Mouse (Mus musculus) hindbrain, postnatal 0 days (tissue): ENCODE data around the gene Ptprd. TPM values are rescaled to one million over a fixed set of nuclear protein-coding genes. Genes with fewer than 3 reads are reported as not detected.

ENCODE experiments used
- ATAC-seq: fragments of 200-750 bp; cut with Nextera tagmentation; 2 replicates; pipeline ENCODE4 v1.8.0; 2017; ENCODE audit warnings: mild to moderate bottlenecking, moderate TSS enrichment, moderate library complexity
- DNase-seq: peaks from one replicate; pipeline ENCODE4 v3.0.0-alpha.2; 2015; ENCODE audit warnings: low spot score
- H3K27ac ChIP-seq: fragments of 300-500 bp; sonication (generic); 2 replicates; pipeline ENCODE4 v1.5.1; 2014; ENCODE audit warnings: mild to moderate bottlenecking
- H3K27me3 ChIP-seq: fragments of 300-500 bp; sonication (generic); 2 replicates; pipeline ENCODE4 v1.6.1; 2014; ENCODE audit warnings: low read length, mixed read lengths; ENCODE audit not compliant: insufficient read depth
- H3K36me3 ChIP-seq: fragments of 300-500 bp; sonication (generic); 2 replicates; pipeline ENCODE4 v1.6.1; 2014; ENCODE audit warnings: low read length, mixed read lengths; ENCODE audit not compliant: insufficient read depth
- H3K4me1 ChIP-seq: fragments of 300-500 bp; sonication (generic); 2 replicates; pipeline ENCODE4 v1.6.1; 2014; ENCODE audit warnings: antibody characterized with exemption, low read length, mixed read lengths; ENCODE audit not compliant: insufficient read depth
- H3K4me2 ChIP-seq: fragments of 300-500 bp; sonication (generic); 2 replicates; pipeline ENCODE4 v1.6.1; 2014; ENCODE audit warnings: low read depth, mild to moderate bottlenecking, low read length, moderate library complexity, mixed read lengths
- H3K4me3 ChIP-seq: fragments of 300-500 bp; sonication (generic); 2 replicates; pipeline ENCODE4 v1.5.1; 2014; ENCODE audit warnings: low read length
- H3K9ac ChIP-seq: fragments of 300-500 bp; sonication (generic); replicated peaks from 2 replicates; pipeline ENCODE4 v1.6.1; 2014; ENCODE audit warnings: mild to moderate bottlenecking, low read length, moderate library complexity, mixed read lengths
- H3K9me3 ChIP-seq: fragments of 300-500 bp; sonication (generic); 2 replicates; pipeline ENCODE4 v1.6.1; 2016; ENCODE audit warnings: low read length, mixed read lengths
- CTCF ChIP-seq: IDR thresholded peaks from 2 replicates; pipeline ENCODE4 v1.5.1; 2016; ENCODE audit warnings: antibody characterized with exemption, control low read depth, low read depth
- WGBS: fragments of 180-500 bp; shearing (Covaris S2); extraction: QIAGEN DNeasy Blood & Tissue Kit; methylation state at CpG from one replicate; pipeline ENCODE4 v1.1.7; 2014; 5-methylcytosine and 5-hydroxymethylcytosine counted together
- polyA plus RNA-seq: library from polyadenylated mRNA; unstranded; fragments of >200 nt; fragmentation: Nextera tagmentation; extraction: Ambion mirVana; gene quantifications from 2 replicates; pipeline ENCODE4 v1.2.1, GENCODE M21; 2015
- total RNA-seq: library from RNA; depleted of rRNA; stranded (reverse); fragments of >200 nt; gene quantifications from 2 replicates; pipeline ENCODE4 v1.2.3, GENCODE M21; 2014

The Ptprd gene
- total and polyA plus RNA-seq, 2 experiments from 2014 or later: 56.3 to 96.0 TPM

DNA sequence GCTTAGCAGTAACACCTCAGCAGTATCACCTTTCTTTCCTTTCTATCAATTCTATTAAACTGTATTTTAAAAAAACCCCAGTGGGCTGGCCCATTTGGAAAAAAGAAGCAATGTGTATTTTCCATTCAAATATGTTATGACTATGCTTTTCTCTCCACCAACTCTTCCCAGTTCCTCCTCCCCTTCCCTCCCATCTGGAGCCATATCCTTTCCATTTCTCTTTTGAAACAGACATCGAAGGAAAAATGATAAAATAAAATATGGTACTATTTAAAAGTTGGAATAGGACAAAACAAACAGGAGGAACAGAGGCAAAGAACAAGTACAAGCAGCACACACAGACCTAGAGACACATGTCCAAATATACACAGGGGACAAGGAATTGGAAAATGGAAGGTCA lies 1372.7 kb downstream of the Ptprd start:
- DNase-seq (no peak), ATAC-seq (no peak)
- Histone ChIP-seq H3K27me3 (no peaks in the 10 kb centered on the region), H3K4me3 (no peak overlapping the region), H3K27ac (no peak overlapping the region), H3K36me3 (no peaks in the 10 kb centered on the region), H3K4me1 (no peaks in the 10 kb centered on the region), H3K9ac (no peak overlapping the region), H3K9me3 (no peaks in the 10 kb centered on the region), H3K4me2 (no peak overlapping the region)
- TF ChIP-seq CTCF: no peak
- 88% methylated on average over 1 of the region's 1 CpGs for WGBS

DNA sequence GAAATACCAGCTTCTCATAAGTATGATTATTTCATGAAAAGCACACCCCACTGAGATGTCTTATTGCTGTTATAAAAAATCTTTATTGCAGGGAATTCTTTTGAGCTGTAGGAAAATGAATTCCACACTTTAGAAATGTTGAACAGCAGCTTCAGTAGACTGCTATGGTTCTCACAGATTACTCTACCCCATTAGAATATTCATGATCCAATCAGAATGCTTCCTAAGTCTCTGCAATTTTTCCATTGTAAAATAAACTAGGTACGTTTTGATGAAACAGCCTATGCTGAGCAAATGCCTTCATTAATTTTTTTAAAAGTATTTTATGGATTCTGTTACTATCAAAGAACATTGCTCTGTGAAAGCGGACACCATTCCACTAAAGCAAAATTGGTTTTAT lies 1399.6 kb downstream of the Ptprd start:
- no peak for DNase-seq
- Histone ChIP-seq H3K27me3 (no peaks in the 10 kb centered on the region), H3K36me3 (no peaks in the 10 kb centered on the region), H3K9ac (no peak overlapping the region), H3K4me1 (no peaks in the 10 kb centered on the region), H3K4me2 (no peak overlapping the region), H3K9me3 (no peaks in the 10 kb centered on the region), H3K27ac (no peak overlapping the region), H3K4me3 (no peak overlapping the region)
- ATAC-seq: no peak
- no peak for TF ChIP-seq CTCF
- WGBS: 72% methylated on average over 2 of the region's 2 CpGs

GRCm38 (mm10) chr4:76802708-76803107 lies 1409.1 kb downstream of the Ptprd start:
- H3K9ac ChIP-seq: no peak overlapping the region
- TF ChIP-seq CTCF: no peak
- H3K27ac ChIP-seq: no peak overlapping the region
- H3K4me1 ChIP-seq: no peaks in the 10 kb centered on the region
- peak; percentile 18 for DNase-seq
- no peak overlapping the region for H3K4me3 ChIP-seq
- no peak for ATAC-seq
- WGBS: 70% methylated on average over 4 of the region's 4 CpGs
- no peaks in the 10 kb centered on the region for H3K9me3 ChIP-seq
- H3K36me3 ChIP-seq: no peaks in the 10 kb centered on the region
- no peaks in the 10 kb centered on the region for H3K27me3 ChIP-seq
- H3K4me2 ChIP-seq: no peak overlapping the region

DNA sequence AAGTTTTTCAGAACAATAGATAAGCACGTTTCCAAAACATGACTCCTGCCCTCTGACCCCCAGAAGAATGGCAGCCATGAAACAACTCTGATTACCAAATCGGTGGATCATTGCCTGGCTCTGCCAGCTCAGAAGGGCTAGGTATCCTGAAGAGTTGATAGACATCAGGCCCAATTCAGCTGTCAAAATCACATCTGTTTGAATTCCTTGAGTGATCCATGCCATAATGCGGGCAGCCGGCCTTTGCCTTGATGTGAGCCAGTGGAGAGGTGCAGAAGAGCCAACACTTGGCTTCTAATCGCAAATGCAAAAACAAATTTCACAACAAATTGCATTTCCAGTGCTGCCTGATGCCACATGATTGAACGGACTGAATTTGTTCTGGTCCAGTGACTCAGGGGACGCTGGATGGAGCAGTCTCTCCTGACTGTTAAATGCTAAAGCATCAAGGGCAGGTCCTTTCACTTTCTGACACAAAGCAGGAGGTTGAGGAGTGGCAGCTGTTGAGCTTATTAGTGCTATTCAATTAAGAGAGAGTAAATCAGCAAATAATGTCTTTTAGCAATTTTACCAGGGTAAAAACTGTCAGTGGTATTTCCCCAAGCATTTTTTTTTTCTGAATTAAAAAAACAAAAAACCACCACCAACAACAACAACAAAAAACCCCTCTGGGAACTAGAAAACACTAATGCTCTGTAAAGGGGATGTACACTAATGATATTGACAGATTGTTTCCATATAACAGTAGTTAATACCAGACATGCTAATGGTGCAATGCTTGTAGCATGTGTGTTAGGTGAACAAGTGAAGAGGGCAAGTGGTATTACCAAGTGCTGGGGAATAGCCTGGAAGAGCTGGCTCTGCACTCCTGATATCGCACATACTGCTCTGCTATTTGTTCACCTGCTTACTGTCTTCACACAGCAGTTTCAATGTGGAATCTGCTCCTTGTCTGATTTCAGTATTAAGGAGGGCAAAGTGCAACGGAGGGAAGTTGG lies 1413.5 kb downstream of the Ptprd start:
- no peak overlapping the region for H3K27ac ChIP-seq
- H3K9ac ChIP-seq: no peak overlapping the region
- no peaks in the 10 kb centered on the region for H3K27me3 ChIP-seq
- H3K36me3 ChIP-seq: no peaks in the 10 kb centered on the region
- no peak overlapping the region for H3K4me3 ChIP-seq
- no peak for TF ChIP-seq CTCF
- H3K4me1 ChIP-seq: no peaks in the 10 kb centered on the region
- ATAC-seq (no peak), DNase-seq (peak; percentile 27)
- no peaks in the 10 kb centered on the region for H3K9me3 ChIP-seq
- 31% methylated on average over 9 of the region's 9 CpGs for whole genome bisulfite sequencing
- no peak overlapping the region for H3K4me2 ChIP-seq

GRCm38 (mm10) chr4:76785389-76785788 lies 1426.4 kb downstream of the Ptprd start:
- ATAC-seq (no peak), DNase-seq (no peak)
- Histone ChIP-seq H3K4me3 (no peak overlapping the region), H3K4me1 (no peaks in the 10 kb centered on the region), H3K27ac (no peak overlapping the region), H3K27me3 (no peaks in the 10 kb centered on the region), H3K4me2 (no peak overlapping the region), H3K36me3 (no peaks in the 10 kb centered on the region), H3K9ac (no peak overlapping the region), H3K9me3 (no peaks in the 10 kb centered on the region)
- no peak for TF ChIP-seq CTCF
- WGBS: 85% methylated on average over 2 of the region's 2 CpGs

DNA sequence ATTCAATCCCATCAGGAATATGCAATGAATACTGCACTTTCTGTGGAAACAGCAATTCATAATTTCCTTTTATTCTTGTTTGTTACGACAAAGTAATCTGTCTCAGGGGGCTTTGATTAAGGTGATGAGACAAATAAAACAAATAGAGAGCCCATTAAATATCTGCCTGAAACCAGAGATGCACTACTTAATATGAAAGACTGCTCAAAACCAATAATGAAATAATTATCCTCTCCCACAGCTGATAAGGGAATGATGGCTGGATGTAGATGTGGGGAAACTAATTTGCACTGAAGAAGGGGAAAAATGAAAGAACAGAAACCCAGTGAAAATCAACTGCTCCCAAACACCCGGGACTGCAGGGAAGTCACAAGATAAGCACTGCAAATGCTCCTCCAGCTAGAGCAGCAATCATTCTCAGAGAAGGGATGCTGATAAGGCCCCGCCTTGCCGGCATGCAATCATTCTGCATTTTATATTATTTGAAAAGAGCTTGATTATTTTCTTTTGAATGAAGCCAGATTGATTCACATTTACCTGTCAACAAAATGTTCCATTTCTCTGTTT lies 1432.1 kb downstream of the Ptprd start:
- WGBS: 75% methylated on average over 4 of the region's 4 CpGs
- ATAC-seq (no peak), DNase-seq (no peak)
- Histone ChIP-seq H3K27me3 (no peaks in the 10 kb centered on the region), H3K4me1 (no peaks in the 10 kb centered on the region), H3K27ac (no peak overlapping the region), H3K9me3 (no peaks in the 10 kb centered on the region), H3K9ac (no peak overlapping the region), H3K36me3 (no peaks in the 10 kb centered on the region), H3K4me2 (no peak overlapping the region), H3K4me3 (no peak overlapping the region)
- no peak for TF ChIP-seq CTCF

DNA sequence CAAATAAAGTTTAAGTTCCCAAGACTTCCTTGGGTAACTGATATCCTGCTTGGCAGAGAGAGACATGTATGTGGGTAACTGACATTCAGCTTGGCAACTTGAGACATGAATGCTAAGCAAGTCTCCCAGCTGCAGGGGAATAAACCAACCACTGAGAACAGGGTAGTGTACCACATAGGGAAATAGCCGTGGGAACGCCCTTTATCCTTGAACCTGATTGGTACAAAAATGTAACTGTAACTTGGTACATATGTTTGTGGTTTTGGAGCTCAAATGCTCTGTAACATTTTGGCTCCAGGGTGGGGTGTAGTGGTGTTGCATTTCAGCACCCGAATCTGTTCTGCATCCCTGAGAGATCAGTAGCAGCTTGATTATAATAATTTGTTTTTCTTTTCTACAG lies 1444.8 kb downstream of the Ptprd start:
- ATAC-seq (no peak), DNase-seq (no peak)
- 86% methylated on average over 3 of the region's 3 CpGs for WGBS
- H3K4me1 ChIP-seq: no peaks in the 10 kb centered on the region
- H3K4me2 ChIP-seq: no peak overlapping the region
- H3K27ac ChIP-seq: no peak overlapping the region
- TF ChIP-seq CTCF: no peak
- no peaks in the 10 kb centered on the region for H3K27me3 ChIP-seq
- H3K36me3 ChIP-seq: no peaks in the 10 kb centered on the region
- H3K4me3 ChIP-seq: no peak overlapping the region
- H3K9me3 ChIP-seq: no peaks in the 10 kb centered on the region
- H3K9ac ChIP-seq: no peak overlapping the region
